Mouse (Mus musculus): ENCODE measurements around the gene Vcl. TPM values are rescaled to one million over a fixed set of nuclear protein-coding genes. Genes with fewer than 3 reads are reported as not detected.

Vcl gene
- polyA plus RNA-seq, 1 experiment from 2014 or later, result 58.8 TPM

DNA sequence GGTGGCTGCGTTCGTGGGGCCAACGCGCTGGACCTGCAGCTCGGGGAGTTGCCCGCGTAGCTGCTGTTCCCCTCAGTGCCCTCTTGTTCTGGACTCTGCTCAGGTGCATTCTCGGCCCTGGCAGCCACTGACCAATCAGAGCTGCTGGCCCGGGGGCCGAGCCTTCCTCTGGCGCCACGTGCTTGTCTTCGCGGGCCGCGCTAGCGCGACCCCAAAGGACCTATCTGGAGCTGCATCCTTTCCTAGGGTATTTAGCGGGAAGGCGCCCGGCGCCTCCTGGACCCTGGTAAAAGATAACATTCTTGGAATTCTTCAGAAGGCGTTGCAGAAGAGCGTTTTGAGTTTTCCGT lies 123.6 kb downstream of the Vcl start:
- under 1% methylated on average over 25 of the region's 25 CpGs for WGBS
- ATAC-seq (ENCODE audit: low FRiP score, low read depth), result peak; percentile 81
- Histone ChIP-seq H3K9ac (peak overlapping the region; percentile 68), H3K36me3 (0 out of 2 replicates have a peak, but pooled peaks cover 4% of the 10 kb centered on the region), H3K4me1 (peaks cover 9% of the 10 kb centered on the region), H3K4me2 (replicated peaks) (peak overlapping the region; percentile 80), H3K27me3 (no peaks in the 10 kb centered on the region), H3K27ac (peak overlapping the region; percentile 89; the same call in 1 of the 2 replicates), H3K4me3 (peak overlapping the region; percentile 92), H3K9me3 (peaks cover 3% of the 10 kb centered on the region; the same call in 1 of the 2 replicates)

DNA sequence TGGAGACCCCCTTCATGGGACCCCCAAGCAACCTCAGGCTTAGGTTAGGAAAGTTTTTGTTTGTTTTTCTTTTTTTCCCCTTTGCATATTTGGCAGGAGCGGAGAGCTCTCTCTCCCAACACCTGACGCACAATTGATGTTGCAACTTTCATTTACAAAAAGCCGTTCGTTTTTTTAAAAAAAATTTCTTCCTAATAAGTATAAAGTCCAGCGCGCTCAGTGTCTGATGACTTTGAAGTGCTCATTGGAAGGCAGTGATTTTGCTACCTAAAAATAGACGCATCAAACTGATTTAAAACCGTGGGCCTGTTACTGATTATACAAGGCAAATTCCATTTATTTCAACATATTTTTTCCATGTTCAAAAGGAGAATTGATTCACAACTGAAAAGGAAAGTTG lies 124.0 kb downstream of the Vcl start:
- no peaks in the 10 kb centered on the region for H3K27me3 ChIP-seq
- peak overlapping the region; percentile 80 for H3K4me2 ChIP-seq (replicated peaks)
- WGBS, result 6% methylated on average over 8 of the region's 8 CpGs
- peak overlapping the region; percentile 68 for H3K9ac ChIP-seq
- peaks cover 3% of the 10 kb centered on the region; the same call in 1 of the 2 replicates for H3K9me3 ChIP-seq
- H3K4me1 ChIP-seq, result peaks cover 9% of the 10 kb centered on the region
- peak overlapping the region; percentile 89; the same call in 1 of the 2 replicates for H3K27ac ChIP-seq
- no peak for ATAC-seq (ENCODE audit: low FRiP score, low read depth)
- H3K4me3 ChIP-seq, result peak overlapping the region; percentile 92
- 0 out of 2 replicates have a peak, but pooled peaks cover 4% of the 10 kb centered on the region for H3K36me3 ChIP-seq

DNA sequence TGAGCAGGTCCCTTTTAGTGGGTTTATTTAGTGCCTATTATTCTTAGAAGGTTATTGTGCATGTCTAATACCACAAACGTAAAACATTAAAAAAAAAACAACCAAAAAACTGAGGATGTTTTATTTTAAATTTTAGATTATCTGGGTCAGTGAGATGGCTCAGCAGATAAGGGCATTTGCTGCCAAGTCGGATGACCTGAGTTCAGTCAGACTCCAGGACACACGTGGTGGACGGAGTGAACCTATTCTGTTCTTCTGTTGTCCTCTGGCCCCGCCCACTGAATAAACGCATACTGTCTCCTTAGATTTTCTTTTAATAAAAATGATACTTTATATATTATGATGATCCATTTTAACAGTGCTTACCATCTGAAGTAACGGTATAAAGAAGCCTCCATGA lies 124.4 kb downstream of the Vcl start:
- Histone ChIP-seq H3K4me1 (peaks cover 9% of the 10 kb centered on the region), H3K9me3 (peaks cover 3% of the 10 kb centered on the region; the same call in 1 of the 2 replicates), H3K4me2 (replicated peaks) (peak overlapping the region; percentile 80), H3K9ac (no peak overlapping the region), H3K27me3 (no peaks in the 10 kb centered on the region), H3K27ac (no peak overlapping the region), H3K36me3 (0 out of 2 replicates have a peak, but pooled peaks cover 4% of the 10 kb centered on the region), H3K4me3 (peak overlapping the region; percentile 92)
- ATAC-seq (ENCODE audit: low FRiP score, low read depth), result no peak
- 56% methylated on average over 7 of the region's 7 CpGs for WGBS

DNA sequence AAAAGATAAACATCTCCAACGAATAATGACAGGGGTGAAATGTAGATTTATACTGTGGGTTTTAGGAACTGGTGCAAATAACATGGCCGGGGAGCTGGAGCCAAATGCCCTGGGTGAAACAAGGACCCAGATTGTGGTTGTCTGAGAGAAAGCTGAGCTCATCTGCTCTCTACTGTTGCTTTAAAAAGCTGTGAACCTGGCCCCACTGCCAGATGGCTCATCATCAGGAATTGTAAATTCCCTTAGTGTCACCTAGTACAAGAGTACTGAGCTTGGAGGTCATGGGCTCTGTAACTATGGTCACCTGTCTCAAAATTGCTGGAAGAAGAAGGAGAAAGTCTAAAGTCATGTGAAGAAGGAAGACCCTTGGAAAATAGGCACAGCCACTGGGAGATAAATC lies 129.8 kb downstream of the Vcl start:
- no peak for ATAC-seq (ENCODE audit: low FRiP score, low read depth)
- Histone ChIP-seq H3K27me3 (no peaks in the 10 kb centered on the region), H3K36me3 (0 out of 2 replicates have a peak, but pooled peaks cover 4% of the 10 kb centered on the region), H3K9ac (no peak overlapping the region), H3K27ac (no peak overlapping the region), H3K4me3 (no peak overlapping the region), H3K4me2 (replicated peaks) (no peak overlapping the region), H3K9me3 (no peaks in the 10 kb centered on the region), H3K4me1 (peaks cover 5% of the 10 kb centered on the region; the same call in 1 of the 2 replicates)
- WGBS, result 81% methylated on average over 2 of the region's 2 CpGs

DNA sequence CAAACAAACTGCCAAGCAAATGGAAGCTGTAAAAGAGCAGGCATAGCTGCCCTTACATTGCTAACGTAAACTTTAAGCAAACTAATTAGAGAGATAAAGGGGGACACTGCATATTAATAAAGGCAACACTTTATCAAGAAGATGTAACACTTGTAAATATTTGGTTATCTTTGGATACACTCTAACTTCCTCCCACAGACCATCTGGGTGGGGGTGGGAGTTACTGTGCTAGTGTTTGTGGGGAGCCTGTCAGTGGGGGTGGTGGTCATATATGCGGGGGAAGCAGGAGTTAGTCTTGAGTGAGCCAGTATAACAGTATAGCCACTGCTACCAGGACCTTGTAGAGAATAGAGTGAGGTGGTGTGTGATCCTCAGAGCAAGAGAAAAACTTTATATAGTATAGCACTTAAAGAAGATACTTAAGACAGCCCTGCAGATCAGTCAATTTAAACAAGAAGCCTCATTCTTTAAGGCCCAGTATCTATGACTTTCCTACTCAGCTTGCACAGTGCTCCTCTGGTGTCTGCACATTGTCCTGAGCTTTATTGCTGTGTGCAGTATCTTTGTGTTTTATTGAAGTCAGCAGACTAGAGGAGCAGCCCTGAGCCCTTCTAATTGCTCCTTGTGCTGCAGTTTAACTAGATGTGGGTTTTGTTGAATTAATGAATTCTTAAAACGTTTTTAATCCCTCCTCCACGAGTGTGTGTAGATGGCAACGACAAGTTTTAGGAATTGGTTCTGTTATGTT lies 133.7 kb downstream of the Vcl start:
- Histone ChIP-seq H3K27me3 (no peaks in the 10 kb centered on the region), H3K4me1 (peaks cover 5% of the 10 kb centered on the region; the same call in 1 of the 2 replicates), H3K9me3 (no peaks in the 10 kb centered on the region), H3K4me3 (no peak overlapping the region), H3K36me3 (no peaks in the 10 kb centered on the region), H3K27ac (no peak overlapping the region), H3K4me2 (replicated peaks) (no peak overlapping the region), H3K9ac (no peak overlapping the region)
- ATAC-seq (ENCODE audit: low FRiP score, low read depth), result no peak
- WGBS, result 45% methylated on average over 5 of the region's 5 CpGs

DNA sequence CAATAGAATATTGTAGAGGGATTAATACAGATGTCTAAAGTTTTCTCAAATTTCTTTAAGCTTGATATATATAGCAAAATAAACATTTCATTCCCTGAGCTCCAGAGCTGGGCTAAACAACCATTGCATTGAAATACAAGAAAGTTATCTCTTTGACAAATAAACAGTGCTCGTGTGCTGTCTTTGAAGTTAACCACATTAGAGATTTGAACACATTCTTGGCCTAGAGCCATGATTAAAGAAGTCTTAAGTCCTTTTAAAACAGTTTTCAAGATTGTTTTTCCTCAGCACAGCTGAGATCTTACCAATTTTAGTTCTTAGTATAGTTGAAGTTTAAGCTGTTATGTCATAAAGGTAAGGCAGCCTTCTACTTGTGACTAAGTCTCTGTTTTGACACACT lies 135.1 kb downstream of the Vcl start:
- H3K9me3 ChIP-seq, result no peaks in the 10 kb centered on the region
- 32% methylated on average over 1 of the region's 1 CpGs for WGBS
- H3K4me2 ChIP-seq (replicated peaks), result no peak overlapping the region
- no peaks in the 10 kb centered on the region for H3K36me3 ChIP-seq
- ATAC-seq (ENCODE audit: low FRiP score, low read depth), result no peak
- no peak overlapping the region for H3K4me3 ChIP-seq
- peaks cover 5% of the 10 kb centered on the region; the same call in 1 of the 2 replicates for H3K4me1 ChIP-seq
- H3K9ac ChIP-seq, result no peak overlapping the region
- H3K27me3 ChIP-seq, result no peaks in the 10 kb centered on the region
- no peak overlapping the region for H3K27ac ChIP-seq

DNA sequence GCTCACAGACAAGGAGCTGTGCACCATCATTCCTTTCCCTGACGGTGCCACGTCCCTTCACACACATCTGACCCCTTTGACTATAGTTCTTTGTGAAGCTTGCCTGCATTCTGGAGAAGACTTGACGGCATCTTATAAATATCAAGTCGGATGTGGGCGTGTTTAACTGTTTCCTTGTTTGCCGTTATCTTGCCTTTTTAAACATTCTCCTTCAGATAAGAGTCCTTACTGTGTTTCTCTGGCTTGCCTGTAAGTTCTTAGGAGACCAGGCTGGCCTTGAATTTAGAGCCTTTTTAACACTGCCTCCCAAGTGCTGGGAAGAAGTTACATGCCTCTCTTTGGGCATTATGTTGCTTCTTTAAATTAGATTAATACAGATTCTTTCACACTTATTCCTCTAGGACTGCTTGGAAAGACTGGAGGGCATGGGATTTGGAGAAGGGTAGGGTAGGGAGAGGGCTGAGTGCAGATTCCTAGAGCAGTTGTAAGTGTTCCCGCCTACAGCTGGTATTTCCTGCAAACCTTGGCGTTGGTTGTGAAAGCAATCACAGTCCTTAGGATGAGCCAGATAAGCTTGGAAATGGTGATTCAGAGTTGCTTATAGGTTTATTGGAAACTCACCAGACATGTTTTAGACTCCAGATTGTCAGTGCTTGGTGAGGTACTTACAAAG lies 136.4 kb downstream of the Vcl start:
- peaks cover 5% of the 10 kb centered on the region; the same call in 1 of the 2 replicates for H3K4me1 ChIP-seq
- H3K4me2 ChIP-seq (replicated peaks), result no peak overlapping the region
- H3K4me3 ChIP-seq, result no peak overlapping the region
- H3K9me3 ChIP-seq, result no peaks in the 10 kb centered on the region
- WGBS, result 72% methylated on average over 8 of the region's 8 CpGs
- no peak overlapping the region for H3K9ac ChIP-seq
- no peaks in the 10 kb centered on the region for H3K27me3 ChIP-seq
- no peak overlapping the region for H3K27ac ChIP-seq
- no peak for ATAC-seq (ENCODE audit: low FRiP score, low read depth)
- H3K36me3 ChIP-seq, result no peaks in the 10 kb centered on the region

DNA sequence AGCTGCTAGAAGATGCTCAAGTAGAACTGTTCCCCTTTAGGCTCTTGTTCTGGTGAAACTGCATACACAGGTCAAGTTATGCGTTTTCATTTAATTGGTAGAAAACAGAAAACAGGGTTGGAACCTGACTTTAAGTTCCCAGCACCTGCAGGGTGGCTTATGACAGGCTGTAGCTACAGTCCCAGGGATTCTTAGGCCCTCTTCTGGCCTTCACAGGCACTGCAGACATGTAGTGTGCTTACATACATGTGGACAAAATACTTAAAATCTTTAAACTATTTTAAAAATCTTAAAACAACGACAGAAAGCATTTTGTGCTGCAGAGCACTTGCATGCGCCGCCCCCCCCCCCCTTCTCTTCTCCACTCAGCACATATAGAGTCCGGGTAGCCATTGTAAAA lies 140.4 kb downstream of the Vcl start:
- Histone ChIP-seq H3K27ac (no peak overlapping the region), H3K9ac (no peak overlapping the region), H3K4me3 (no peak overlapping the region), H3K4me1 (no peaks in the 10 kb centered on the region), H3K36me3 (no peaks in the 10 kb centered on the region), H3K27me3 (no peaks in the 10 kb centered on the region), H3K9me3 (no peaks in the 10 kb centered on the region), H3K4me2 (replicated peaks) (no peak overlapping the region)
- no peak for ATAC-seq (ENCODE audit: low FRiP score, low read depth)
- 87% methylated on average over 5 of the region's 5 CpGs for WGBS

DNA sequence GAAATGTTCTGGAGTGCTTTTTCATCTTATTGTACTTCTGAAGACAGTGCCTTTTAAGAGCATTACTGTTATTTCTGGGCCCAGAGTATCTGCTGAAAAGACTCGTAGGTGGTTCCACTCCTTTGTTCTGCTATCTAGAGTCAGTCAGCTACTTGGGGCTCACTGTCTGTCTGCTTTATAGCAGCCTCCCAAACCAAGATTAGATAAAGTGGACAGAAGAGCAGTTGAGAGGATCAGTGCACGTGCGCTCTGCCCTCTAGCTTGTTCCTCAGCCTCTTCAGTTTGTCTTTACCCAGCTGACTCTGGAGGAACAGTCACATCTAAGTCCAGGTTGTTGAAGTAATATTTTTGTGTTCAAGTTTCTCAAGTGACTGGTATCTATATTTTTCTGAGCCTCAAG lies 144.8 kb downstream of the Vcl start:
- no peak overlapping the region for H3K27ac ChIP-seq
- no peaks in the 10 kb centered on the region for H3K36me3 ChIP-seq
- no peak overlapping the region for H3K4me3 ChIP-seq
- no peaks in the 10 kb centered on the region for H3K27me3 ChIP-seq
- H3K4me2 ChIP-seq (replicated peaks), result no peak overlapping the region
- H3K9ac ChIP-seq, result no peak overlapping the region
- no peak for ATAC-seq (ENCODE audit: low FRiP score, low read depth)
- WGBS, result 70% methylated on average over 3 of the region's 3 CpGs
- peaks cover 23% of the 10 kb centered on the region for H3K4me1 ChIP-seq
- no peaks in the 10 kb centered on the region for H3K9me3 ChIP-seq

DNA sequence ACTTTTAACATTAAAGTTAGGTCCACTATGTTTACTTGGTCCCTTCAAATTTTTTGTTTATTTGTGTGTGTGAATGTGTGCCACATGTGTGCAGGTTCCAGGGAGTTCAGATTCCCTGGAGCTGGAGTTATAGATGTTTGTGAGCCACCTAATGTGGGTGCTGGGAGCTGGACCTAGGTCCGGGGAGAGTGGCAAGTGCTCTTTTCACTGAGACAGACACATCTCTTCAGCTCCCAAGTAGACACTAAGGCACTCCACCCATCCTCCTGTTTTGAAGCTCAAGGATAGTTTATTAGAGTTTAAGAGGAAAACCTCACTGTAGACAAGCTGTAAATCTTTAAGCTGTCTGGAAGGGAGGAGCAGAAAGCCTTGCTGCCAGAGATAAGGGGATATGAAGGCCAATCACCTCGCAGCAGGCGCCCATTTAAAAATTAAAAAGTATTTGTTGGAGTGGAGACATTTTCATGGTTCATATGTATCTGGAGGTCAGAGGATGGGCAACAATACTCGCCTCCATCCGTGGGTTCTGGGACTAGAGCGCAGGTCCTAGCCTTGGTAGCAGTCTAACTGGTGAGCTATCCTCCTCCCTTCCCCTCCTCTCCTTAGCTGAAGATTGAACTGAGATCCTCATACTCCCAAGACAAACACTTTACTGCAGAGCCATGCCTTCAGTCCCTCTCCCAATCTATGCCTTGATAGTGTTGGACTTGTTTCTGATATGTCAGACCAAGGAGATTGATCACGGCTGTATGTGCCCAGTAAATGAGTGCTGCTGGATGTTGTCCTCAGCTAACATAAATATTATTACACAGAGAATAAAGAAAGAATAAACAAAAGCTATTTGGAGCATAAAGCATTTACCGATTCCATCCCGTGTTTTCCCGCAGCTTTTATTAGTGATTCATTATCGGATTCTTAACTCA lies 145.5 kb downstream of the Vcl start:
- Histone ChIP-seq H3K4me2 (replicated peaks) (peak overlapping the region; percentile 83), H3K27me3 (no peaks in the 10 kb centered on the region), H3K36me3 (no peaks in the 10 kb centered on the region), H3K4me3 (no peak overlapping the region), H3K9me3 (no peaks in the 10 kb centered on the region), H3K27ac (no peak overlapping the region), H3K4me1 (peaks cover 23% of the 10 kb centered on the region), H3K9ac (no peak overlapping the region)
- WGBS, result 58% methylated on average over 11 of the region's 11 CpGs
- ATAC-seq (ENCODE audit: low FRiP score, low read depth), result no peak

DNA sequence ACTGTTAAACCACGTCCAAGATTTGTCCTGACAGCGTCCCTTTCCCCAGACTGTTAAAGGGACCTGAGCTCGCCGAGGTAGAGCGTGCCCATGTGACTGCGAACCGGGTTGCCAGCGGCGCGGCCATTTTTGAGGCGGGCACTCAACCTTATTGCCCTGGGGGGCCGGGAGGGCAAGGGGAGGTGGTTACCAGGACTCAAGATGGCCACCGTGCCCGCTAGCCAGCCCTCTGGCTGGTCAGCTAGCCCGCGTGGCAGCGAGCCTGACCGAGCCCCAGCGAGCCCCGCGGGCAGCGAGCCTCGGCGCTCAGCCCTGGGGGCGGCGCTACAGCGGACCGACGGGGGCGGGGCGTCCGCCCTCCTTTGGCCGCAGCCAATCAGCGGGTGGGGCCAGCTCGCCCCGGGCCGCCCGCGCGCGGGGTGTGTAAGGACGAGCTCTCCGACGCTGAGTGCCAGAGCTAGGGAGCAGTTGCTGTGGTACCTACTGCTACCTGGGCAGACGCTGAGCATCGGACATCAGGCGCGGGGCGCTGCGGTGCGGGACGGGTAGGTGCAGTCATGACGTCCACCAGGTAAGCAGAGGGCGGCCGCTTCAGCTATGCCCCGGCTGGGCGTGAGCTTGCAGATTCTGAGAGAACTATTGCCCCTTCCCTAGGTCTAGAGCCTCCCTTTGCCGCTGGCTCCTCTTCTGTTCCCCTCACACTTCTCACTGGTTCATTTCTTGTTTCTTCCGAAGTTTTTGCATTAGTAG lies 146.7 kb downstream of the Vcl start:
- ATAC-seq (ENCODE audit: low FRiP score, low read depth), result peak; percentile 97
- under 1% methylated on average over 58 of the region's 59 CpGs for WGBS
- no peaks in the 10 kb centered on the region for H3K9me3 ChIP-seq

More for the DNA sequence above, 146.7 kb downstream of the Vcl start:
- Histone ChIP-seq H3K4me3 (peak overlapping the region; percentile 69), H3K27ac (peak overlapping the region; percentile 78), H3K9ac (peak overlapping the region; percentile 76), H3K27me3 (no peaks in the 10 kb centered on the region), H3K4me1 (peaks cover 23% of the 10 kb centered on the region), H3K4me2 (replicated peaks) (peak overlapping the region; percentile 83), H3K36me3 (no peaks in the 10 kb centered on the region)

All from limb, embryonic 13.5 days (tissue).